Mouse (Mus musculus) midbrain, embryonic 14.5 days (tissue): Measurements from ENCODE around the gene Cacna1f. TPM values are rescaled to one million over a fixed set of nuclear protein-coding genes. Genes with fewer than 3 reads are reported as not detected.
A peak's percentile ranks its signal among the peaks of the same experiment; 100 is the strongest.

ENCODE experiments used
- ATAC-seq: fragments of 200-750 bp; cut with Nextera tagmentation; 2 replicates; pipeline ENCODE4 v1.8.0; 2017; ENCODE audit warnings: moderate number of reproducible peaks, moderate library complexity; ENCODE audit not compliant: low FRiP score, low TSS enrichment
- DNase-seq: peaks from one replicate; pipeline ENCODE4 v3.0.0-alpha.2; 2015
- H3K27ac ChIP-seq: fragments of 300-500 bp; sonication (generic); replicated peaks from 2 replicates; pipeline ENCODE4 v1.5.1; 2014; ENCODE audit warnings: mild to moderate bottlenecking, low read depth, low read length, moderate library complexity
- H3K27me3 ChIP-seq: fragments of 300-500 bp; sonication (generic); 2 replicates; pipeline ENCODE4 v1.6.1; 2014; ENCODE audit warnings: low read length, control low read depth, mixed read lengths; ENCODE audit not compliant: control insufficient read depth, insufficient read depth
- H3K36me3 ChIP-seq: fragments of 300-500 bp; sonication (generic); 2 replicates; pipeline ENCODE4 v1.6.1; 2014; ENCODE audit warnings: low read length, control low read depth; ENCODE audit not compliant: control insufficient read depth, insufficient read depth
- H3K4me1 ChIP-seq: fragments of 300-500 bp; sonication (generic); 2 replicates; pipeline ENCODE4 v1.6.1; 2014; ENCODE audit warnings: mild to moderate bottlenecking, antibody characterized with exemption, low read length, control low read depth; ENCODE audit not compliant: control insufficient read depth, insufficient read depth
- H3K4me2 ChIP-seq: fragments of 300-500 bp; sonication (generic); 2 replicates; pipeline ENCODE4 v1.6.1; 2014; ENCODE audit warnings: mild to moderate bottlenecking, low read length, moderate library complexity
- H3K4me3 ChIP-seq: fragments of 300-500 bp; sonication (generic); replicated peaks from 2 replicates; pipeline ENCODE4 v1.5.1; 2014; ENCODE audit warnings: low read depth, low read length
- H3K9ac ChIP-seq: fragments of 300-500 bp; sonication (generic); replicated peaks from 2 replicates; pipeline ENCODE4 v1.6.1; 2014; ENCODE audit warnings: mild to moderate bottlenecking, low read length, moderate library complexity
- H3K9me3 ChIP-seq: fragments of 300-500 bp; sonication (generic); 2 replicates; pipeline ENCODE4 v1.6.1; 2016; ENCODE audit warnings: low read length, control low read depth, mixed read lengths; ENCODE audit not compliant: control insufficient read depth
- WGBS: fragments of 180-500 bp; shearing (Covaris S2); extraction: QIAGEN DNeasy Blood & Tissue Kit; methylation state at CpG from one replicate; pipeline ENCODE4 v1.1.7; 2014; 5-methylcytosine and 5-hydroxymethylcytosine counted together
- polyA plus RNA-seq: library from polyadenylated mRNA; unstranded; fragments of >200 nt; fragmentation: Nextera tagmentation; extraction: Ambion mirVana; gene quantifications from 2 replicates; pipeline ENCODE4 v1.2.1, GENCODE M21; 2014

Gene Cacna1f
- polyA plus RNA-seq, 1 experiment from 2014 or later: 0.04 TPM

DNA sequence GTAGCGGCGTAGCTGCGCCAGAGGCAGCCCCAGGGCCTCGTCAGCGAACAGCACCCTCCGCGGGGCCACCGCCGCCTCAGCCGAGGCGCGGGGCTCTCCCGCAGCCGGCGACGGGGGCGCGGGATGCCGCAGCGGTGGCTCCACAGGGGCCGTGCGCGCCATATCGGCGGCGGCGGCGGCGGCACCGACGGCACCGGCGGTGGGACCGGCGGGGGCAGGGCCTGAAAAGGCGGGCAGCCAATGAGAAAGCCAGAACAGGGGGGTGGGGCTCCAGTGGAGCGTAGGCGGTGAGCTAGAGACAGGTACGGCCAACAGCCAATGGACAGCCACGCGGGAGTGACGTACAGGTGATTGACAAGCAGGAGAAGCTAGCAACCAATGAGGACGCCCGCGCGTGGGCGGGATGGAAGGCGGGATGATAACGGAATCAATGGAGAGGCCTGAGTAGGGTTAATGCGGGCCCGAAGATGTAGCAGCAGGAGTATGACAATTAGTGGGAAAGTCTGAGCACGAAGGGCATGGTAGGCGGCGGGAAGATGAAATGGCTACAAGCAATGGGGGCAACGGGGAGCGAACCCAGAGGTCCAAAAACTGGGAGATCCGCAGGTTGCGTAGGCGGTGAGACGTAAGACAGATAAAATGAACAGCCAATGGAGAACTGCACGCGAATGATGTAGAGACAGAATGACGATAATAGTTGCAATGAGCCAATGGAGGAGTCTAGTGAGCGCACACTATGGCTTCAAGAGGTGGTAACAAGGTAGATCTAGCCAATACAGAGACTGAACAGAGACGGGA is 32.6 kb upstream of the Cacna1f start, which contains the start of gene Ppp1r3f:
TSS of gene Ppp1r3f (minus strand) at position 197 of the 798 bp plus-strand sequence.
- 22% methylated on average over 65 of the region's 65 CpGs for WGBS
- H3K4me2 ChIP-seq: peak within 1 kb of the TSS; percentile 58

DNA sequence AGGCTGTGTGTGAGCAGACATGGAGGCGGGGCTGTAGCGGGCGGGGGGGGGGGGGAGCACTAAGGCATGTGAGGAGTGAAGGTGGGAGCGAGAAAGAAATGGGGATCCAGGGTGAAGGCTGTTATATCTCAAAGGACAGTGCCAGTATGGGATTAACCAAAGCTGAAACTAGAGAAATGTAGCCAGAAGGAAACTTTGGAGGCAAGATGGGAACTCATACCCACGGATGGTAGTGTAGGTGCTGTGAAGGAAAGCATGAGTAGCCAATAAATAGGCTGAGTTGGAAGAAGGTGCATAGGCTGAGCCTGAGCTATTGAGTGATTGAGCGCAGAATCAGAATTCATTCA is 32.0 kb upstream of the Cacna1f start:
- peak overlapping the region; percentile 89 for H3K27ac ChIP-seq
- peak overlapping the region; percentile 48 for H3K4me2 ChIP-seq
- WGBS: 20% methylated on average over 5 of the region's 6 CpGs
- H3K9me3 ChIP-seq: no peaks in the 10 kb centered on the region
- H3K36me3 ChIP-seq: no peaks in the 10 kb centered on the region
- ATAC-seq: no peak
- H3K9ac ChIP-seq: no peak overlapping the region; the same call in 1 of the 2 replicates
- peaks cover 14% of the 10 kb centered on the region; the same call in 1 of the 2 replicates for H3K4me1 ChIP-seq
- H3K27me3 ChIP-seq: no peaks in the 10 kb centered on the region
- H3K4me3 ChIP-seq: peak overlapping the region; percentile 52
- DNase-seq: no peak

More for the DNA sequence above, 32.6 kb upstream of the Cacna1f start, which contains the start of gene Ppp1r3f:
- Histone ChIP-seq H3K4me3 (peak within 1 kb of the TSS; percentile 52), H3K27ac (peak within 1 kb of the TSS; percentile 89), H3K9me3 (no peaks in the 10 kb centered on the region), H3K9ac (peak within 1 kb of the TSS; percentile 68), H3K27me3 (no peaks in the 10 kb centered on the region), H3K4me1 (peaks cover 14% of the 10 kb centered on the region; the same call in 1 of the 2 replicates), H3K36me3 (no peaks in the 10 kb centered on the region)
- DNase-seq (peak; percentile 94), ATAC-seq (peak; percentile 97)

DNA sequence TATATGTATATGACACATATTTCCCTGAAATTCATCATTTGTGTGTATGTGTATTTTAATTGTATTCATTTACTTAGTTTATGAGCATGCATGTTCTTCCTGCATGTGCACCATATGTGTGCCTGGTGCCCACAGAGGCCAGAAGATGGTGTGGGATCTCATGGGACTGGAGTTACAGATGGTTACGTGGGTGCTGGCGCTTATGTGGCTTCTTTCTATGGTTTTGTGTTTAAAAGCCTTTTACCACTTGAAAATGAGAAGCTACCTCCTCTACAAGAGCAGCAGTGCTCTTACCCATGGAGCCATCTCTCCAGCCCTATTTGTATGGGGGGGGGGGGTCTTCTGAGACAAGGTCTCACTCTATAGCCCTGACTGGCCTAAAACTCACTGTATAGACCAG is 25.7 kb upstream of the Cacna1f start:
- DNase-seq: no peak
- Histone ChIP-seq H3K36me3 (no peaks in the 10 kb centered on the region), H3K9me3 (no peaks in the 10 kb centered on the region), H3K4me3 (no peak overlapping the region), H3K4me1 (no peaks in the 10 kb centered on the region), H3K9ac (no peak overlapping the region), H3K27ac (no peak overlapping the region), H3K4me2 (no peak overlapping the region), H3K27me3 (no peaks in the 10 kb centered on the region)
- WGBS: 94% methylated on average over 2 of the region's 2 CpGs
- no peak for ATAC-seq

GRCm38 (mm10) chrX:7583881-7584280 is 23.0 kb upstream of the Cacna1f start:
- Histone ChIP-seq H3K36me3 (0 out of 2 replicates have a peak, but pooled peaks cover 2% of the 10 kb centered on the region), H3K4me3 (no peak overlapping the region), H3K9ac (no peak overlapping the region), H3K27me3 (no peaks in the 10 kb centered on the region), H3K9me3 (no peaks in the 10 kb centered on the region), H3K27ac (no peak overlapping the region), H3K4me2 (no peak overlapping the region), H3K4me1 (no peaks in the 10 kb centered on the region)
- DNase-seq (no peak), ATAC-seq (no peak)
- 91% methylated on average over 11 of the region's 11 CpGs for WGBS

DNA sequence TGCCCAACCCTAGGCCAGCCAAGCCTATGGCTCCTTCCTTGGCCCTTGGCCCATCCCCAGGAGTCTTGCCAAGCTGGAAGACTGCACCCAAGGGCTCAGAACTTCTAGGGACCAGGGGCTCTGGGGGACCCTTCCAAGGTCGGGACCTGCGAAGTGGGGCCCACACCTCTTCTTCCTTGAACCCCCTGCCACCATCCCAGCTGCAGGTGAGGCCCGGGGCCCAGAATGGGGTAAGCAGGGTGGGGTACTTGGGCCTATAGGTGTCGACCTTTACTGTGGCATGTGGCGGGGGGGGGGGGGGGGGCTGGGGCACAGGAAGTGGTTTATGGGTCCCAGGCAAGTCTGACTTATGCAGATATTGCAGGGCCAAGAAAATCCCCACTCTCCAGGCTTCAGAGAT is 20.5 kb upstream of the Cacna1f start:
- 94% methylated on average over 3 of the region's 5 CpGs for WGBS

DNA sequence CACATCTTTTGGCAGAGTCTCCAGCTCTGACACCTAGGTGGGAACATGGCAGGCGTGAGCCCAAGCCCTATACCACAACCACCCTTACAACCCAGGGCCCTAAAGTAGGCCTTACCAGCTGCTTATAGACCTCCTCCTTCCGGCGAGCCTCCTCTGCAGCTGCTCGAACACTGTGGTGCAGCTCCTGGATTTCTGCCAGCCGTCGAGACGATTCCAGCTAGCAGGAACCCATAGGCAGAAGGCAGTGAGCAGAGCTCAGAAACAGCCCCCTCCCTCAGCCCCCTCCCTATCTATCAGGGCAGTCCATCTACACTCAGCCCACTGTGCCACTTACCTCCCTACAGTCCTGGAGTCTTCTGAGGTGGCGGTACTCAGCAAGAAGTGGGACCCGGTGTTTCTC is 11.5 kb upstream of the Cacna1f start:
- H3K4me3 ChIP-seq: no peak overlapping the region

More for the DNA sequence above, 20.5 kb upstream of the Cacna1f start:
- no peaks in the 10 kb centered on the region for H3K27me3 ChIP-seq
- no peak for DNase-seq
- H3K4me1 ChIP-seq: no peaks in the 10 kb centered on the region
- ATAC-seq: no peak; the same call in 1 of the 2 replicates
- no peak overlapping the region for H3K4me3 ChIP-seq
- H3K9me3 ChIP-seq: no peaks in the 10 kb centered on the region
- 0 out of 2 replicates have a peak, but pooled peaks cover 2% of the 10 kb centered on the region for H3K36me3 ChIP-seq
- H3K27ac ChIP-seq: no peak overlapping the region
- no peak overlapping the region for H3K9ac ChIP-seq
- no peak overlapping the region for H3K4me2 ChIP-seq

DNA sequence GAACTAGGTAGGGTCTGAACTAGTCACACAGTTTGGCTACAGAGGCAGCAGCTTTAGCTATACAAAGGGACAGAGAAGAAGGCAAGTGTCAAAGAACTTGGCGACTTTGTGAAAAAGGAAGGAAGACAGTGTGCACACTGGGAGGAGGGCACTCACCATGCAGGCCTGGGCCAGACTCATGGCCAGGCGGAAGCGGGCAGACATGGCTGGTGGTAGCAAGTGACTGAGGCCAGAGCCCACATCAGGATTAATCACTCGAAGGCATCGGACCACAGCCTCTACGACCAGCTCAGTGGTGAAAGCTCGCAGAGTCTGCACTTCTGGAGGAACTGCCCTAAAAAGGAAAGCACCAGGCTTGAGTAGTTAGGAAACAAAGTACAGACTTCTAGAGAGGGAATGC is 2.9 kb upstream of the Cacna1f start:
- H3K4me2 ChIP-seq: no peak overlapping the region
- no peak overlapping the region for H3K9ac ChIP-seq
- no peaks in the 10 kb centered on the region for H3K4me1 ChIP-seq
- peaks cover 9% of the 10 kb centered on the region for H3K36me3 ChIP-seq
- no peak overlapping the region for H3K27ac ChIP-seq
- WGBS: 92% methylated on average over 7 of the region's 7 CpGs
- DNase-seq (no peak), ATAC-seq (no peak)
- no peak overlapping the region for H3K4me3 ChIP-seq
- H3K9me3 ChIP-seq: no peaks in the 10 kb centered on the region
- H3K27me3 ChIP-seq: no peaks in the 10 kb centered on the region

More for the DNA sequence above, 11.5 kb upstream of the Cacna1f start:
- no peak overlapping the region for H3K27ac ChIP-seq
- no peaks in the 10 kb centered on the region for H3K27me3 ChIP-seq
- ATAC-seq (no peak), DNase-seq (no peak)
- H3K4me1 ChIP-seq: no peaks in the 10 kb centered on the region
- no peak overlapping the region for H3K4me2 ChIP-seq
- WGBS: 91% methylated on average over 9 of the region's 9 CpGs
- H3K36me3 ChIP-seq: peaks cover 35% of the 10 kb centered on the region
- H3K9ac ChIP-seq: no peak overlapping the region
- no peaks in the 10 kb centered on the region for H3K9me3 ChIP-seq

GRCm38 (mm10) chrX:7604879-7605574 is 1.9 kb upstream of the Cacna1f start, which contains the start of gene Ccdc22:
TSS of gene Ccdc22 (minus strand) at chrX:7605517.
- no peaks in the 10 kb centered on the region for H3K4me1 ChIP-seq
- ATAC-seq: peak; percentile 85
- H3K4me3 ChIP-seq: peak within 1 kb of the TSS; percentile 45
- H3K27ac ChIP-seq: peak within 1 kb of the TSS; percentile 60; the same call in 1 of the 2 replicates
- peak within 1 kb of the TSS; percentile 58 for H3K9ac ChIP-seq
- H3K9me3 ChIP-seq: no peaks in the 10 kb centered on the region
- H3K27me3 ChIP-seq: no peaks in the 10 kb centered on the region
- H3K4me2 ChIP-seq: peak within 1 kb of the TSS; percentile 58
- no peaks in the 10 kb centered on the region for H3K36me3 ChIP-seq
- WGBS: 22% methylated on average over 28 of the region's 28 CpGs
- DNase-seq: peak; percentile 93
